Mouse (Mus musculus) layer of hippocampus, adult 2 months (tissue): ENCODE measurements around the gene Zc3h7b. TPM values are rescaled to one million over a fixed set of nuclear protein-coding genes. Genes with fewer than 3 reads are reported as not detected.

Experiments
- DNase-seq, 2 experiments: peaks; one replicate each; pipeline ENCODE4 v3.0.0; 2022; ENCODE audit warnings: low spot score in 2 of 2
- H3K27ac ChIP-seq: fragments of 200-600 bp; 2 replicates; pipeline ENCODE4 v1.8.1; 2022
- H3K4me3 ChIP-seq: fragments of 200-600 bp; 2 replicates; pipeline ENCODE4 v1.8.1; 2022; ENCODE audit warnings: mild to moderate bottlenecking
- CTCF ChIP-seq: fragments of 200-600 bp; conservative IDR thresholded peaks from 2 replicates; pipeline ENCODE4 v1.8.1; 2022; ENCODE audit warnings: antibody characterized with exemption, mild to moderate bottlenecking, moderate library complexity
- total RNA-seq, 2 experiments: library from RNA; stranded (reverse); gene quantifications; 2 replicates each; pipeline ENCODE4 v1.2.3; 2021

Gene Zc3h7b
- total RNA-seq, 2 experiments from 2014 or later = 140 to 145 TPM

DNA sequence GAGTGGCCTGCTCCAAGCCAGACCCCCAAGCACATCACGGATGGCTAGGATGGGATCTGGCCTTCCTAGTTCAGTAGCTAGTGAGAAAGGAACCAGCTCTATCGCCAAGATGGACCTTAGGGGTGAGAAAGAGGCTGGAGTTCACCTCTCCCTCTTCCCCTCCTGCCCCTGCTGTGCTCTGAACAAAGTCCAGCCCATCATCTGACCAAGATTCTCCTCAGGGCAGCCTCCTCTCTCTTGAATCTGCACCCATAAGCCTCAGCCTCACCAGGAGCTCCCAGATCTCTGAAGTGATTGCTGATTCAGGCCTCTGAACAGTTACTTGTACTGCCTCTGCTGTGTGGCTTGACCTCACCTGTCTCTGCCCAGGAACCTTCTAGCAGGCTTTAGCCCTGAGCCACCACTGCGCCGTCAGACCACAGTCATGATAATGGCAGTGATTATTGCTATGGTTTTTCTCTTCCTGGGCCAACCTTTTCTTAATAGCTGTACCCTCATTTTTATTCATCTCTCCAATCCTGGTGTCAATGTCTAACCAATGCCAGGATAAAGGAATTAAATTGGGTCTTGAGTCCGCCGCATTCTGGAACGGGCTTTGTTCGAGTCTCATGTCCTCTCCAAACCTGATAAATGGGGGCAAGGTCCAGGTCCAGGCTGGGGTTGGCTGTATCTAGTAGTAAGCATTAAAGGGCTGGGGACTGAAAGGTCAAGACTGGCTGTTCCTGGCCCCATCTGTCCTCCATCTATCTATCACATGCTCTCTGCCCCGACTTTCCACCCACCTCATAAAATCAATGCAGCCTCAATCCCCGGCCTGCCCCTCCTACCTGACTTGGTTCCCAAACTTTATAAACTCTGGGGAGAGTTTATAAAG is 90.4 kb downstream of the Zc3h7b start:
- Histone ChIP-seq H3K4me3 (no peak overlapping the region), H3K27ac (peak overlapping the region; percentile 90)
- no peak for DNase-seq
- TF ChIP-seq CTCF = no peak

DNA sequence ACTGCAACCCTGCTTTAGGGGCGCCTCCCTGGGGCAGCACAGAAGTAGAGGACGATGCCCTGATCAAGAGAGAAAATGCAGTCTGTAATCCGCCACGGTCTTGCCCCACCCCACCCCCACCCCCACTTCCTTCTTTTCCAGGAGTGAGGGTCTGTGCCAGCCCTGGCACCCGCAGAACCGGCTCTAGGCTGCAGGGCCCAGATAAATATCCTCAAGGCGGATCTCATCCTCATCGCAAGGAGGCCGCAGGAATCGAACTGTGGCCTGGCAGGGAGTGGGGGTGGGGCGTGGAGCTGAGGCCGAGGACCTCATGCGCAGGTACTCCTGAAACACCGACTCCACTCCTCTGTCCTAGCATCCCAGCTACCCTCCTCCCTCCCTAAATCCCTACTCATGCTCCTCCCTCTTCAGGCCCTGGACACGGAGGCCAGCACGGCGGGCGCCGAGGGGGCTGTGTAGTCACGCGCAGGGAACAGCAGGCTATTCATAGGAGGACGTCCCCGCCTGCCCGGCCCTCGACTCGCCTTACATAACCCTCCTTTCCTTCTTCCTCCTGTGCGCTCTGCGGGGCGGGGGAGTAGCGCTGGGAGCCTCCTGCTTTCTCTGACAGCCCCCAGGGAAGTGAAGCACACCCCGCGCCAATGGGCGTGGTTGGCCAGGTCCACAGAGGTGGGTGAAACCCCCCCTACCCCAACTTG is 91.4 kb downstream of the Zc3h7b start:
- peak; percentile 79 to 85 for DNase-seq
- no peak for TF ChIP-seq CTCF
- Histone ChIP-seq H3K27ac (peak overlapping the region; percentile 90), H3K4me3 (peak overlapping the region; percentile 47)

DNA sequence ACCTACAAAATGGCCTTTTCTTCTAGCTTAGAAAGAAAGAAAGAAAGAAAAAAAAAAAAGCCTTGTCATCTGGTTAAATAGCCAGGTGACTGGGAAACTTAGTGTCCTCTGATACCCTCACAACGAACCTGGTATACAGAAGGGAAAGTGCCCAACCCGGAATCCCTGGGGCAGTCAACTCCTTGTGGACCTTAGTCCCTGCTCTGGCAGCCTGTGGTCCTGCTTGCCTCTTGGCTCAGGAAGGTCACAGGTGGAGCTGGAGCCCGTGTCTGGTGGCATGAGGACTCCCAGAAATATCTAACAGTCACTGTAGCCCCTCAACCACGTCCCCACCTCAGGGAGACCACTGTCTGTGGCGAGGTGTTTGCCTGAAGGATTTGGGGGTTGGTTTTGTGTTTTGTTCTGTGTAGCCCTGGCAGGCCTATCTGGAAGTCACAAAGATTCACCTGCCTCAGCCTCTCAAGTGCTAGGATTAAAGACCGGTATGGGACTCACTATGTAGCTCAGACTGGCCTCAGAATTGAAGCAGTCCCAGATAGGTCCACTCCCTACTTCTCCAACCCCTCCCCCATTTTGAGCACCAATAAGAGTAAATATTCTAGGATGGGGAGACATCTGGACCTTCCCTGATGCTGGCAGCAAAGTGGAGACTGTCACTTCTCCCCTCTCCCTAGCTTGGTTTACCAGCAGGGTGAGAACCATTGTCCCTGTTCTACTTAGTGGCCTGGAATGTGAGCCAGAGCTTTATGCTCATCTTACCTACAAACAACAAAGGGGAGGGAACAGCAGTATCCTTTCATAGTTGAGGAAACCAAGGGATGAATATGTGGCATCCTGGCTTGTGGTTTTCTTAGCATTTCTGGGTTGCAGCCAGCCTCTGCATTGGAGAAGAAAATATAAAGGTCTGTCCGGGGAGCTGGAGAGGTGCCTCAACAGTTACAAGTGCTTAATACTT is 92.4 kb downstream of the Zc3h7b start:
- DNase-seq = no peak
- H3K27ac ChIP-seq = peak overlapping the region; percentile 90
- H3K4me3 ChIP-seq = peak overlapping the region; percentile 47; the same call in 1 of the 2 replicates
- TF ChIP-seq CTCF = no peak

DNA sequence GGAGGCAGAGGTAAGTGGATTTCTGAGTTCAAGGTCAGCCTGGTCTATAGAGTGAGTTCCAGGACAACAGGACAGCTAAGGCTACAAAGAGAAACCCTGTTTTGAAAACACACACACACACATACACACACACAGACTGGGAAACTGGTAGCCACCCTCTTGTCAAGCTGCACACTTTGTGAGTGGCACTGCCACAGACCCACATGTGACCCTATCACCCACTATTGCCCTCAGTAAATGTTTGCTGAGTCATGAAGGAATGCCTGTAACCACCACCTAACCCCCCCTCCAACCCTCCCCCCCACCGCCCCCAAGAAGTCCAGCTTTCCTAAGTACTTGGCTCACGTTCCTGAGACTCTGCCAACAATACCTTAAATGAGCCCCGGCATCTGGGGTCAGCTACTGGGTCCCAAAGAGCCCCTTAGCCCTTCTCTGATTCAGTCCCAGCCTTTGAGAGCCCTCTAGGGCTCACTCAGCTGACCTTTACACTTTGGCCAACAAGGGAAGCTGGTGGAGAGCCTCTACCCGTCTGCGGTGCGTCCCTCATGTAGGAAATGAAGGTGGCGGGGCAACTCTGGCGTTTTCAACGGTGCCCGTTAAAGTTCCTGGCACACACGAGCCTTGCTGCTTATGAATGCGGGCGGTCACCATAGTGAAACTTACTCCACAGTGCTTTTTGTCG is 93.8 kb downstream of the Zc3h7b start:
- no peak for TF ChIP-seq CTCF
- Histone ChIP-seq H3K4me3 (no peak overlapping the region), H3K27ac (peak overlapping the region; percentile 89)
- DNase-seq = no peak

DNA sequence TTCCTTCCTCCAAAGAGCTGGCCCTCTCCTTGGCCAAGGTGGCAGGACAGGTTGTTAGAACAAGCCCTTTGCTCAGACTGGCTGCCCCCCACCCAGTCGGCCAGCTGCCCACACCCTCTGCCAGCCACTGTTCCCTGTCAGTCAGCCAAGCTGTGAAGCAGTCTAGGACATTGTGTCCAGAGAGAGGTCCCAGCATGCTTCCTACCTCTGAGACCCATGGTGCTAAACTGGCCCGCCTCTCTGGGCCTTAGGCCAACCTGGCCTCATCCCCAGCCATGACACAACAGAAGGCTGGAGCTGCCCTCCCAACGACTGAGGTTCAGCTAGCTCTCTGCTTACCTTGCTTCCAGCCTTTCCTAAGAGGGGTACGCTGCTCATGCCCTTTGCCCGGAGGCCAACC is 94.8 kb downstream of the Zc3h7b start:
- peak overlapping the region; percentile 89 for H3K27ac ChIP-seq
- peak; percentile 71 to 75 for DNase-seq
- TF ChIP-seq CTCF = no peak
- H3K4me3 ChIP-seq = no peak overlapping the region

DNA sequence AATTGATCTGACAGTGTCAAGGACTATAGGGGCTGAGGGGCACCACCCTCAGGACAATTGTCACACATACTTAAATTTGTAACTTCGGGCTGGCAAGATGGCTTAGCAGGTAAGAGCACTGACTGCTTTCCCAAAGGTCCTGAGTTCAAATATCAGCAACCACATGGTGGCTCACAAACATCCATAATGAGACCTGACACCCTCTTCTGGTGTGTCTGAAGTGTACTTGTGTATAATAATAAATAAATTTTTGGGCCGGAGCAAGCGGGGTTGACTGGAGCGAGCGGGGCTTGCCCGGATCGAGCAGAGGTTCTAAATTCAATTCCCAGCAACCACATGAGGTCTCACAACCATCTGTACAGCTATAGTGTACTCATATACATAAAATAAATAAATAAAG is 95.4 kb downstream of the Zc3h7b start:
- no peak for TF ChIP-seq CTCF
- DNase-seq = no peak
- Histone ChIP-seq H3K4me3 (no peak overlapping the region), H3K27ac (peak overlapping the region; percentile 89)

DNA sequence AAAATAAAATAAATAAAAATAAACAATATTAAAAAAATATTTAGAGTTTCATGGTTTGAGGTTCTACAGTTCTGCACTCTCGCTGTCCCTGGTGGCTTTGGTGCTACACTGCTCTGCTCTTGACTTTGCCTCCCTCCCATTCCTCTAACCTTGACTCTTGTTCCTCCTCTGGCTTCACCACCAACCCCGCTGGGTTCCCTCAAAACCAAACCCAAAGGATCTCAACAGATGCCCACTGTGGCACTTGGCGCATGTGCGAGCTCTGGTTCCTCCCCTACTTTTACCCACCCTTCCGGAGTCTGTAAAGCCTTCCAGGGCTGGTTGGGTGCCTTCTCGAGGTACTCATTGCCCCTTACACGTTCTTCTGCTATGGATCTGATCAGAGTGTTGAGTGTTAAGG is 97.4 kb downstream of the Zc3h7b start:
- H3K27ac ChIP-seq = no peak overlapping the region
- H3K4me3 ChIP-seq = no peak overlapping the region
- no peak for DNase-seq
- no peak for TF ChIP-seq CTCF

DNA sequence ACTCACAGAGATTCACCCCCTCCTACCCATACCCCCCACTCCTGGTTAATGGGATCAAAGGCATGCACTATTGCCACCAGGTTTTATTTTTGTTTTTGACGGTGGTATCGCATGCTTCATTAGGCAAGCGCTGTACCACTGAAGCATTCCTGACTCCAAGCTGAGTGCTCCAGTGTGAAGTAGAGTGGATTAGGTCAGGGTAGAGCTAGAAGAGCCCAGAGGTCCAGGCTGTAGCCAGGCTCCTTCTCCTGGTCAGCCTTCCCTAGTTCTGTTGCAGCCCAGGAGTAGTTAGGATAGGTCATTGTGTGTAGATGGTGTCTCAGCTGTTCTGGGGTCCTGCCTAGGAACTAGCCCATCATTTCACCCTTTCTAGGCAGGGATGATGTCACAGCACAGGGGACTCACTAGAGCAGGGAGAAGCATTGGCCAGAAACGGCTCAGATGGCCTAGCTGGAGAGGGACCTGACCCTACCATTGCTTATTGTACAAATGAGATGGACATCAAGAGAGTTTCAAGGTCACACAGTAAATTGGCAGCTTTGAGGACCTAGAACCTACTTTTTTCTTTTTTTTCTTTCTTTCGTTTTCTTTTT is 100.3 kb downstream of the Zc3h7b start:
- DNase-seq = no peak
- Histone ChIP-seq H3K4me3 (no peak overlapping the region), H3K27ac (no peak overlapping the region; the same call in 1 of the 2 replicates)
- TF ChIP-seq CTCF = no peak

DNA sequence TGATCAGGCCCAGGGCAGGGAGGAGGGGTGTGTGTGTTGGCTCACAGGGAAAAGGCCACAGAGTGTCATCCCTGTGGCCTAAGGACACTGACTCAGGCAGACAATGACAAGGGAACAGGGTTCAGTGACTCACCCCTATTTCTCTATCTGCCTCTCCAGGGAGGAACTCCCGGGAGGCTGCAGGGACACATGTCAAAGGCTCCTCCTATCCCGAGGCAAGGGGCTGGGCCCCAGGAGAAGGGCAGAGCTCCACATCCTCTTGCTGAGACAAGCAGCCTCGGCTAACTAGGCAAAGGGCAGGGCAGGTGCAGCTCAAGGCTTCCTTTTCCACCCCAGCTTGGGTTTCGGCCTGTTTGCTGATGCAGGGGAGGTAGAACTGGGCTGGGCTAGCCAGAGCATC is 100.9 kb downstream of the Zc3h7b start:
- no peak overlapping the region for H3K4me3 ChIP-seq
- no peak for DNase-seq
- H3K27ac ChIP-seq = no peak overlapping the region; the same call in 1 of the 2 replicates
- no peak for TF ChIP-seq CTCF

Other genes starting within 250 kb of the Zc3h7b start
- 10 to 100 TPM; 67.8 to 68.4 TPM for gene Ep300, start 159.7 kb upstream of the Zc3h7b start, total RNA-seq
- 10 to 100 TPM; 40.8 to 43.5 TPM for gene L3mbtl2, start 81.2 kb upstream of the Zc3h7b start, total RNA-seq
- 10 to 100 TPM; 11.7 to 12.3 TPM for gene Chadl, start 47.8 kb upstream of the Zc3h7b start, total RNA-seq
- 100 to 1,000 TPM; 149 to 162 TPM for gene Rangap1, start 473 bp downstream of the Zc3h7b start, total RNA-seq
- gene Tef, start 57.4 kb downstream of the Zc3h7b start, total RNA-seq = 100 to 1,000 TPM; 273 to 304 TPM
- 10 to 100 TPM; 28.6 to 38.4 TPM for gene Tob2, start 113.7 kb downstream of the Zc3h7b start, total RNA-seq
- gene Phf5a, start 126.9 kb downstream of the Zc3h7b start, total RNA-seq = 10 to 100 TPM; 33.0 to 36.8 TPM
- gene Aco2, start 127.3 kb downstream of the Zc3h7b start, total RNA-seq = 100 to 1,000 TPM; 442 to 446 TPM
- gene Polr3h, start 181.2 kb downstream of the Zc3h7b start, total RNA-seq = 10 to 100 TPM; 44.8 to 51.4 TPM
- 10 to 100 TPM; 75.2 to 81.8 TPM for gene Csdc2, start 191.7 kb downstream of the Zc3h7b start, total RNA-seq
- 100 to 1,000 TPM; 214 to 224 TPM for gene Pmm1, start 215.9 kb downstream of the Zc3h7b start, total RNA-seq
- gene 1700029P11Rik, start 235.5 kb downstream of the Zc3h7b start, total RNA-seq = not detected
- gene Xrcc6, start 242.8 kb downstream of the Zc3h7b start, total RNA-seq = 10 to 100 TPM; 20.6 to 26.3 TPM